Mouse (Mus musculus) E14TG2a.4 (cell line): ENCODE measurements around the gene Hsd17b2.

Experiments used
- CTCF ChIP-seq: conservative IDR thresholded peaks from 2 replicates; pipeline ENCODE4 v1.5.1; 2014; ENCODE audit warnings: low read length
- NANOG ChIP-seq: IDR thresholded peaks from 2 replicates; pipeline ENCODE4 v1.6.1; 2014; ENCODE audit warnings: borderline replicate concordance, low read length, mixed read lengths

GRCm38 (mm10) chr8:117684504-117684903 is 17.2 kb upstream of the Hsd17b2 start:
- no peak for TF ChIP-seq CTCF
- no peak for TF ChIP-seq NANOG
